Mouse (Mus musculus) mature B cell (primary cell): ENCODE measurements around the gene Pbld2.

Experiments
- in situ Hi-C: fragments of 300-500 bp; cut with MboI; formaldehyde crosslinking; loops from 2 replicates; pipeline ENCODE4 v1.14.3; 2019

The Pbld2 gene

DNA sequence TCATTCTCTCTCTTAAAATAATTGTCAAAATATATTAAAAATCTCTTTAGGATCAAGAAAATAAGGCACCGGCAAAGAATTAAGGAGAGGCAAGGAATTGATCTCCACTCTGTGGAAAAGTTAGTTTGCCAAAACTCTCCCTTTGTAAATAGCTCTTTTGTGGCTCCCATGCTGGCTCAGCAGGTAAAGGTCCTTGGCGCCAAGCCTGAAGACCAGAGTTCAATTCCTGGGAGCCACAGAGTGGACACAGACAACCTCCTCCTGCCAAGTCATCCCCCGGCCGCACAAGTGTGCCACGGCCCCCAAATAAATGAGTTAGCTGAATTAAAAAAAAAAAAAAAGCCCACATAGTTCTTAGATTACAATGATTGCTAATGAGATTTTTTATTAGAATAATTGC is 38.6 kb downstream of the Pbld2 start:
- in situ Hi-C loops = no loop called here

DNA sequence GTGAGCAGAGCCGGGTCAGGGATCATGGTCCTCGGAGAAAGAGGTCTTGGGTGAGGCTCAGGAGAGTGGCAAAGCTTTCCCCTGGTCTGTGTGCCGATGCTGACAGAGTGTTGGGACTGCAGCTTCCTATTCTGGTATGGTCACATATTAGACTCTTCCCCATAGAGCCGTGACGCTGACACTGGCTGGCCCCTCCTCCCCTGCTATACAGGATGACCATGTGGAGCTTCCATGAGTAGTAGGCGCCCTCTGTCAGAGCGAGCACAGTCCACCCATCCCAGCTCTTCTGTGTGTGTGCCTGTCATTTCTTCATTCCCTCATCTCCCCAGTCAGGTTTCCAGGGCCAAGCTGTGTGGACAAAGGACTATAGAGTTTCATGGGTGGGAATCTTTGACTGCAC is 39.2 kb downstream of the Pbld2 start:
- in situ Hi-C loops = no loop called here

DNA sequence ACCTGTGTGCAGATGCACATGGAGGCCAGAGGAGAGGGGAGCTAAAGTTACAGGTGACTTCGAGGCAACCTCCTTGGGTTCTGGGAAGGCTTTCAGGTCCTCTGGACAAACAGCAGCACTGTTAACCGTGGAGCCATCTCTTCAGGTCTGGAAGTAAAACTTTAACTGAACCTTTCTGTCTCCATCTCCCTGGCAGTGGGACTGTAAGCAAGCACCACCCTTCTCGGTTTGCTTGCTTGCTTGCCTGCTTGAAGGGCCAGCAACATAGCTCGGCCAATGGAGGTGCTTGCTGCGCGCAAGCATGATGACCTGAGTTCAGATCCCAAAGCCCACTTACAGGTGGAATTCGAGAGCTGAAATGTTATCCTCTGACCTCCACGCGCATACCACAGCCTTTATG is 40.4 kb downstream of the Pbld2 start:
- in situ Hi-C loops = no loop called here

DNA sequence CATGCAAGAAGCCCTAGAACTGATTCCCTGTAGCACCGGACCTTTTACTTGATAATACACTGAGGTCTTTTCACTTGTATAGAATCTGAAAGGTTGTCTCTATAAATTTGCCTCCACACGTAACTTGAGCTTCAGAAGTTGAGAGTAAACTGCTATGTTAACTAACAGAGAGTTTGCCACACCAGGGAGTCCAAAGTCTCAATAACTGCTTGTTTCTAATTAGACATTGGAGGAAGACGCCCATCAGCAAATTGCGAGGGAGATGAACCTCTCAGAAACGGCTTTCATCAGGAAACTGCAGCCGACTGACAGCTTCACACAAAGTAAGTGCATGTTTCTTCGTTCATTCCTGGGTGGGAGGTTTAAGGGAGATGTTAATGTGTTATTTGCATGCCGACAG is 41.4 kb downstream of the Pbld2 start:
- in situ Hi-C loops = no loop called here

DNA sequence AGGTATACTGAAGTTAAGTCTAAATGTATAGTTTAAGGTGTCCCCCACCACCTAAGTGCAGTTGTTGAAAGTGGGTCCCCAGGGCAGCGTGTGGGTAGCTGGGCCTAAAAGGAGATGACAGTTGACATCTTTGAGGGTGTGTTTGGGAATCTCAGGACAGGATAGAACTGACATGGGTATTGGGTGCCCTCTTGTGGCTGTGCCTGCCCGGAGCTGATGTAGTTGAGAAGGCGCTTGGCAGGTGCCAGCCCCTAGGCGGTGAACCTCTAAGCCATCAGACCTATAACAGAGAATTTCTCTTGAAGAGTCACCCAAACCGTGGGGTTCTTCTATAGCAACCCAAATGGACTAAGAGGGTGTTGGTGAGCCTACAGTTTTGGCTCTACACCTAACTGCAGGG is 41.9 kb downstream of the Pbld2 start:
- in situ Hi-C loops = no loop called here

DNA sequence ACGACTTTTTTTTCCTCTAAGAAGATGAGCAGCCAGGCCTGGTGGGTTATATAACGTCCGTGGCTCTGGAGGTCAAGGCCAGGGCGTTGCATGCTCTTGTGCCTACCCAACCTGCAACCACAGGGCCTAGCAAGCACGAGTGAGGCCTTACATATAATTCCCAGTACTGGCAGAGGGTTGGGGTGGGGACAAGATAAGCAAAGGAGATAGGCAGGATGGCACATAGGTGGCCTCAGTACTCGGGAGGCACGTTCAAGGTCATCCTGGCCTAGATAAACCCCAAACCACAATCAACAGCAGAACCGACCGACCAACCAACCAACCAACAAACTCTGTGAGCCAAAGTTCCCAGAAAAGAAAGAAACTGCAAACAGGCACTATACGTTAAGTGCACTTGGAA is 62.2 kb downstream of the Pbld2 start:
- in situ Hi-C loops = no loop called here

DNA sequence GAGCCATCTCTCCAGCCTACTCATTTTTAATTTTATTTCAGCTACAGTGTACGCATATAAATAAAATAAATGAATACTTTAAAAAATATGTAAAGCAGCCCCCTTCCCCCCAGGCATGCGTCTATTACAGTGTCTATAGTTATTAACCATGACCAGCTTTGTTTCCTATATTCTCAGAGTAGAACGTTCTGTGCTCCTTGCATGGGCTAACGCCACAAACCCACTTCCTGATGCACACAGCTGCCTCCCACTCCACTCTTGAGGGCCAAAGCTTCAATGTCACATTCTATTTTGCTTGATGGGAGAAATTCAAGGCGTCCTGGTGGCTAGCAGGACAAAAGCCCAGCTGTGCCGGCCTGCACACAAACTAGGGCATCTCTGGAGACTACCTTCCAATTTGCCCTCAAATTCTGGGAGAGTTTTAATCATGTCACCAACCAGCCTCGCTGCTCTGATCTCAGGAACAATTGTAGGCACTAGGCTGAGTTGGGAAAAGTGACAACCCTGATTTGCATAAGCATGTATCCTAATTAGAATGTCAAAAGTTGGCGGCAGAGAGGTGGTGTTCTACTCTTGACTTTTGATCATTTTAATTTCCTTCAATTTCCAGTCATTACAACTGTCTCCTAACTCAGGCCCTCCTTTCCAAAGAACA is 65.1 kb downstream of the Pbld2 start:
- in situ Hi-C loops = no loop called here

DNA sequence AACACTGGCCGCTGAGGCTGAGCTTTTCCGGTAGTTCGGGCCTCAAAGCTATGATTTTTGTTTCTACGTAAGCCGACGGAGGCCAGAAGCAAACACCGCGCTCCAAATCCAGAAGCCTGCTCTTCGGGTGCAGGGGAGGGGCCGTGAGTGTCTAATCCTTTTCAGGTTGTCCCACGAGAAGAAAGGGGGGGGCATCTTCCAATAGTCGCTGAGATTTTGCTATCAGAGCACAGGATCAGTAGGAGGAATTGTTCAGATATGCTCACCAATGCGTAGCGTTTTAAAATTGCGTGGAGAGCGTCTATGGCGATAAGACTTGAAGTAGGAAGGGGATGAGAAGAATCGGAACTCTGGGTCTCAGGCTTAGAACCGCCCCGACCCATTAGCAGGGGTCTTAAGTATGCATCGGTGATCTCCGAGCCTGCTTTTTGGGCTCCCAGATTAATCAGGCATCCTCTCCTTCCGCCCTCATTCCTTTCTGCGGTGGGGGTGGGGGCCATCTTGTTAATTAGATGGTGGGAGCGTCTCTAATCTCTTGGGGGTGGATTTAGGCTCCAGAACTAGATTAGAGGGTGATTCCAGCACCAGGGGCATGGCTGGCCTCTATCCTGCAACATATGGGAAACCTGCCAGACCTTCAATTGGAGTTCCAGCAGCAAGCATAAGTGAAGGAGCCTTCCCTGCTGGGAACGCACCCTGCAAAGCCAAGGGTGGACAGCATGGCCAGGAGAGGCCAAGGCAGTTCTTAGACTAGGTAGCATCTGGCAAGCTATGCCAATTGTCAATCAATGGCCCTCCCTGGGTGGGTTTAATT is 65.8 kb downstream of the Pbld2 start:
- in situ Hi-C loops = no loop called here

DNA sequence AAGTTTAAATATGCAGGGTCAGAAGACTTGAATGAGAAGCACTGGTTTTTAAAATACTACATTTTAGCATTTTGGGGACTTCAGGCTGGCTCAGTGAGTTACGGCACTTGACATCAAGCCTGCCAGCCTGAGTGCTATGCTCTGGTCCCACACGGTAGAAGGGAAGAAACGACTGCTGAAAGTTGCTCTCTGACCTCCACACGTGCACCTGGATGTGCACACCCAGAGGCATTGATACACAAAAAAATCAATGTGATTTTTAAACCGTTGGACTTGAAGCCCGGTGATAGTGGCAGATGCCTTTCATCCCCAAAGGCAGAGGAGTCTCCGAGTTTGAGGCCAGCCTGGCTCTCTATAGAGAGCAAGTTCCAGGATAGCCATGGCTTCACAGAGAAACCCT is 67.8 kb downstream of the Pbld2 start:
- in situ Hi-C loops = no loop called here

DNA sequence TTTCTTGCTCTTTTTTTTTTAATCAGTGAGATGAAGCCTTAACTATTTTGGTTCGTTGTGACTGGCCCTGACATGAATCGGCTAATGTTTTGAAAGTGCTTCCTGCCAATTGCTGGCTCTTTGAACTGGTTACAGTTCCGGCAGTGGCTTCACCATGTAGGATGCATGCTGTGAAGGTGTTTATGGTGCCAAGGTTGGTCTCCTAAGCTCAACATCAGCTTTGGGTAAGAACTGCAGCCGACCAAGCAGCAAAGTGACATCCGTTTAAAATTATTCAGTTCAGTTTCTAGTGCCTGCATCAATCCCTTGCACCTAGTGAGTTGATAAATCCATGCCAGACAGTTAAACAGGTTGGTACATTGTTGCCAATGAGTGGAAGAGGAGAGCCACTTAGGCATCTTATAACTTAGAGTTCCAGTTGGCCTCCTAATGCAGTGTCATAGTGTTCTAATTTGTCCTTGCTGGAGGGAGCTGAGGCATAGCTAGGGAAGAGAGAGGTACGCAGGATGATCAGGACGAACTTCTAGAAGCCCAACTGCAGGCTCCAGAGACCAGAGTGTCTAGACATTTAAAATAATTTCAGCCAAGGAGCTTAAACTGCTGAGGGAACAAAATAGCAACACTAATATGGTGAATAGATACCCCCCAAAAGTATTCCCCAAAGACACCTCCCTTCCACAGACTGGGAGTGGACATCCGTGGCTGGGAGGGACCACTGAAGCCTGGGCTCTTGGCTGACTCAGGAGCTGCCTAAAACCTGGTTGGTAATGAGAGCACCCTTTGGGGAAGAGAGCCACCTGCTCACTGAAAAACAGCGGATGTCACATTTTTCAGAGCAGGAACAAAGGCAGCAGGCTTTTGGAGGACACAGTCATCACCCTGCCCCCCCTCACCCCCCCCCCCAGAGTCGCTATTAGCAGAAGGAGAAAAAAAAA is 68.8 kb downstream of the Pbld2 start:
- in situ Hi-C loops = no loop called here

DNA sequence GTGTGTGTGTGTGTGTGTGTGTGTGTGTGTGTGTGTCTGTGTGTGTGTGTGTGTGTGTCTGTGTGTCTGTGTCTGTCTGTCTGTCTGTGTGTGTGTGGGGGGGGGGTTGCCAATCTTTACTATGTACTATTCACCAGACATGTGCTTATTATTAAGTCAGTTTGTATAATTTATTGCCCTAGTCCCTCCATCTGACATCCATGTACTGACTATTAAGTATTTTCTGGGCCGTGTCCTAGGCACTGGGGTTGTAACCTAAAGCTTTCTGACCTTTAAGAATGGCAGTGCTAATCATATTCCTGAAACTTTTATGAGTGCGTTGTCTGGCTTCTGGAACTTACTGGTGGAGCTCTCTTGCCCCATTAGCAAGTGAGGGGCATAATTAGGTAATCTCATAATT is 72.6 kb downstream of the Pbld2 start:
- in situ Hi-C loops = no loop called here

DNA sequence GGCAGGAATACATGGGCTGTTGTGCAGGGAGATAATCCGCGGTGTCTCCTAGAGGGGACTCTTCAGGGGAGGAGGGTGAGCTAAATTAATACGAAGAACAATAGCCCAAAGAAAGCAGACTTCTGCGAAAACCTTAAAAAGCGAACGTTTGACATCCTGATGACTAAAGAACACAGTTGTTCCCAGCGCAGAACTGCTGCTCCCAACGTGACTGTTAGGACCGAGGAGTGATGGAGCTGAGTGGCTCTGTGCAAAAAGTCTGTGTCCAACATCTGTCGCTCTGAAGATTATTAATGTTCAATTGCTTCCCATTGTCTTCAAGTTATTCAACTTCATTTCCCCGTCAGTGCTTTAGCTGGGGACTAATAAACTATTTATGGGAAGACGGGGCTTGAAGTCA is 74.1 kb downstream of the Pbld2 start:
- in situ Hi-C loops = no loop called here

DNA sequence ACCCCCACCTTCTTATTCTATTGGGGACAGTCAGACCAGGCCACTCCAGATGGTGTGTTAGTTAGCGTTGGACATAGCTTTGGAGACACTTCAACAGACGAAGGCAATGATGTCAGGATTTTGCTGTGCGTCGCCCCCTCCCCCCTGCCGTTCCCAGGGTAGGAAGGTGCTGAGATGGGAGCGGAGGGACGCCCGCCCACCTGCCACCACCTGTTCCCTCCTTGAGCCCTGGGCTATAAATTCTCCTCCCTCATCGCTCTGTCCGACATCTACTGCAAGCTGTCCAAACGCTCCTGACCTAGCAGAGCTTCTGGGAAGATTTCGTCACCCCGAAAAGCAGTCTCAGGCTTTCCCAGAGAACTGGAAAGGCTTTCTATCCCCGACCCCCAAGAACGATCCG is 75.4 kb downstream of the Pbld2 start, which contains the start of gene Atoh7:
TSS of gene Atoh7 (plus strand) at position 131 of the 400 bp plus-strand sequence.
- in situ Hi-C loops = no loop called here

DNA sequence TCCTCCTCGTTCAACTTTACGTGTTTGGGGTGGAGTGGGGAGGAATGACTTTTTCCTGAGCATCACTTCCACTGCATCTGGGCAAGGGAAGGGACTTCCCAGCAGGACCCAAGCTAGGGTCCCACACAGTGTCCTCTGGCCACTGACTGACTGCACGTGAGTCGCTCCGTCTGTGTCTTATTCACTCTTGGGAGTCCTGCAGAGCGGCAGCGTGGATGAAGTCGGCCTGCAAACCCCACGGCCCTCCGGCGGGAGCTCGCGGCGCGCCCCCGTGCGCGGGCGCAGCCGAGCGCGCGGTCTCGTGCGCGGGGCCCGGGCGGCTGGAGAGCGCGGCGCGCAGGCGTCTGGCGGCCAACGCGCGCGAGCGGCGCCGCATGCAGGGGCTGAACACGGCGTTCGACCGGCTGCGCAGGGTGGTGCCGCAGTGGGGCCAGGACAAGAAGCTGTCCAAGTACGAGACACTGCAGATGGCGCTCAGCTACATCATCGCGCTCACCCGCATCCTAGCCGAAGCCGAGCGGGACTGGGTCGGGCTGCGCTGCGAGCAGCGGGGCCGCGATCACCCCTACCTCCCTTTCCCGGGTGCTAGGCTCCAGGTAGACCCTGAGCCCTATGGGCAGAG is 75.9 kb downstream of the Pbld2 start:
- in situ Hi-C loops = no loop called here

DNA sequence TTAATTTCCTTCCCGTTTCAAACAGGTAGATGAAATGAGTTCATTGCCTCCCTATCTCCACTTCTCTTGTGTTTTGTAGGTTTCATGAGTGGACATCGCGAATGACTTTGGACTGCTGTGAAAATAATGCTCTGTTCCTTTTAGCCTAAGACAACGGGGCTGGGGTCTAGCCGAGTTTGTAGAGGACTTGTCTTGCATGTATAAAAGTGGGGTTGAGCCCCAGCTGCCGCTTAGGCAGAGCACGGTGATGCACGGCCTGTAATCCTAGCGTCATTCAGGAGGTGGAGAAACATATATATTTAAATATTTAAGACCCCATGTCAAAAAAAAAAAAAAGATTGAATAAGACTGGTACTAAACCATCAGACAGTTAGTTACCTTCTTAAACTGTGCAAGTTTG is 76.5 kb downstream of the Pbld2 start:
- in situ Hi-C loops = no loop called here
